Mouse (Mus musculus) limb, embryonic 11.5 days (tissue): ENCODE data around the gene Sptbn2. TPM values are rescaled to one million over a fixed set of nuclear protein-coding genes. Genes with fewer than 3 reads are reported as not detected.

Source experiments
- ATAC-seq: fragments of 200-750 bp; cut with Nextera tagmentation; 2 replicates; pipeline ENCODE4 v1.8.0; 2017; ENCODE audit warnings: low read depth; ENCODE audit not compliant: insufficient number of reproducible peaks, low FRiP score, low TSS enrichment
- DNase-seq: peaks from one replicate; pipeline ENCODE4 v3.0.0-alpha.2; 2015; ENCODE audit warnings: low spot score
- H3K27ac ChIP-seq: fragments of 300-500 bp; sonication (generic); replicated peaks from 2 replicates; pipeline ENCODE4 v1.5.1; 2014; ENCODE audit warnings: low read depth, mild to moderate bottlenecking, low read length
- H3K27me3 ChIP-seq: fragments of 300-500 bp; sonication (generic); 2 replicates; pipeline ENCODE4 v1.6.1; 2014; ENCODE audit warnings: mild to moderate bottlenecking, low read length, mixed read lengths; ENCODE audit not compliant: control insufficient read depth, insufficient read depth
- H3K36me3 ChIP-seq: fragments of 300-500 bp; sonication (generic); 2 replicates; pipeline ENCODE4 v1.6.1; 2014; ENCODE audit warnings: mild to moderate bottlenecking, low read length, moderate library complexity, mixed read lengths; ENCODE audit not compliant: control insufficient read depth, insufficient read depth
- H3K4me1 ChIP-seq: fragments of 300-500 bp; sonication (generic); 2 replicates; pipeline ENCODE4 v1.6.1; 2014; ENCODE audit warnings: low read length, mixed read lengths; ENCODE audit not compliant: control insufficient read depth, insufficient read depth
- H3K4me2 ChIP-seq: fragments of 300-500 bp; sonication (generic); 2 replicates; pipeline ENCODE4 v1.6.1; 2014; ENCODE audit warnings: low read depth, mild to moderate bottlenecking, moderate library complexity; ENCODE audit not compliant: severe bottlenecking
- H3K4me3 ChIP-seq: fragments of 300-500 bp; sonication (generic); 2 replicates; pipeline ENCODE4 v1.5.1; 2014; ENCODE audit warnings: low read depth, low read length
- H3K9ac ChIP-seq: fragments of 300-500 bp; sonication (generic); 2 replicates; pipeline ENCODE4 v1.6.1; 2014; ENCODE audit warnings: mild to moderate bottlenecking, low read length
- H3K9me3 ChIP-seq: fragments of 300-500 bp; sonication (generic); 2 replicates; pipeline ENCODE4 v1.6.1; 2016; ENCODE audit warnings: low read length; ENCODE audit not compliant: control insufficient read depth
- WGBS: fragments of 180-500 bp; shearing (Covaris S2); extraction: QIAGEN DNeasy Blood & Tissue Kit; methylation state at CpG from one replicate; pipeline ENCODE4 v1.1.7; 2014; 5-methylcytosine and 5-hydroxymethylcytosine counted together
- polyA plus RNA-seq: library from polyadenylated mRNA; unstranded; fragments of >200 nt; fragmentation: Nextera tagmentation; extraction: Ambion mirVana; gene quantifications from 2 replicates; pipeline ENCODE4 v1.2.1, GENCODE M21; 2014

Gene Sptbn2
- polyA plus RNA-seq, 1 experiment from 2014 or later, result 2.1 TPM

- Histone ChIP-seq H3K4me1 (no peaks in the 10 kb centered on the region), H3K9me3 (no peaks in the 10 kb centered on the region), H3K9ac (no peak overlapping the region), H3K4me2 (no peak overlapping the region), H3K27me3 (no peaks in the 10 kb centered on the region), H3K36me3 (peaks cover 23% of the 10 kb centered on the region), H3K27ac (no peak overlapping the region), H3K4me3 (no peak overlapping the region)
- ATAC-seq (no peak), DNase-seq (no peak)
- WGBS, result 94% methylated on average over 2 of the region's 2 CpGs
These were observed 86.9 kb downstream of the Sptbn2 start for GRCm38 (mm10) chr19:4797846-4798245.

DNA sequence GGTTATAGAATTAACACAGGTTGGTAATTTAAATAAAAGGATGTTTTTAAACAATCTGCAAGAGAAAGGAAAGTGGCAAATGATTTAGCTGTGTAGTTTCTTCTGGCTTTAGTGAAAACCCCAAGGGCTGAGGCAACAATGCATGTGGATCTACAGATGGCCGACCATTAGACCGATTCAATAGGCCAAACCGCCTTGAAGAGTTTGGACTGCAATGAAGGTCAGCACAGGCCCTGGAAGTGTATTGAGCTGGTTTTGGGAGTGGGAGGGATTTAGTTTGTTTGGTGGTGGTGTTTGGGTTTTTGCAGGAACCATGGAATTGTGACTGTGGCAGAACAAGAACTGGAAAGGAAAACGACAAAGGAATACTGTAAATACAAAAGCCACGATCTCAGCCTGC, 88.1 kb downstream of the Sptbn2 start:
- H3K27ac ChIP-seq, result no peak overlapping the region
- no peak overlapping the region for H3K9ac ChIP-seq
- no peaks in the 10 kb centered on the region for H3K9me3 ChIP-seq
- DNase-seq (no peak), ATAC-seq (no peak)
- peaks cover 31% of the 10 kb centered on the region for H3K36me3 ChIP-seq
- no peak overlapping the region for H3K4me2 ChIP-seq
- H3K4me1 ChIP-seq, result no peaks in the 10 kb centered on the region
- no peak overlapping the region for H3K4me3 ChIP-seq
- no peaks in the 10 kb centered on the region for H3K27me3 ChIP-seq
- WGBS, result 96% methylated on average over 5 of the region's 5 CpGs

Other genes with a start within 250 kb of the Sptbn2 start
- gene Syt12, start 233.7 kb upstream of the Sptbn2 start, polyA plus RNA-seq, result 0.09 and 0.49 TPM in 2 replicates
- not detected in 2 replicates for gene 2010003K11Rik, start 212.6 kb upstream of the Sptbn2 start, polyA plus RNA-seq
- 12.4 and 14.0 TPM in 2 replicates for gene Pcx, start 200.7 kb upstream of the Sptbn2 start, polyA plus RNA-seq
- 8.9 and 9.1 TPM in 2 replicates for gene Lrfn4, start 95.5 kb upstream of the Sptbn2 start, polyA plus RNA-seq
- 68.5 and 75.2 TPM in 2 replicates for gene Rce1, start 85.5 kb upstream of the Sptbn2 start, polyA plus RNA-seq
- 2.9 and 5.0 TPM in 2 replicates for gene Gm960, start 12.5 kb upstream of the Sptbn2 start, polyA plus RNA-seq
- 107 TPM in 2 replicates for gene Rbm4b, start 45.3 kb downstream of the Sptbn2 start, polyA plus RNA-seq
- gene Rbm4, start 82.7 kb downstream of the Sptbn2 start, polyA plus RNA-seq, result 105 and 109 TPM in 2 replicates
- gene Gm21992, start 100.4 kb downstream of the Sptbn2 start, polyA plus RNA-seq, result 27.6 and 31.8 TPM in 2 replicates
- gene Rbm14, start 100.5 kb downstream of the Sptbn2 start, polyA plus RNA-seq, result 119 and 122 TPM in 2 replicates
- 46.8 and 48.0 TPM in 2 replicates for gene Ccs, start 128.2 kb downstream of the Sptbn2 start, polyA plus RNA-seq
- not detected in 2 replicates for gene Ccdc87, start 128.2 kb downstream of the Sptbn2 start, polyA plus RNA-seq
- gene Ctsf, start 144.0 kb downstream of the Sptbn2 start, polyA plus RNA-seq, result 17.7 and 20.2 TPM in 2 replicates
- gene Actn3, start 166.7 kb downstream of the Sptbn2 start, polyA plus RNA-seq, result 5.1 and 5.2 TPM in 2 replicates
- 6.4 and 6.5 TPM in 2 replicates for gene Zdhhc24, start 167.5 kb downstream of the Sptbn2 start, polyA plus RNA-seq
- gene Bbs1, start 195.5 kb downstream of the Sptbn2 start, polyA plus RNA-seq, result 4.3 and 4.9 TPM in 2 replicates
- gene Dpp3, start 217.1 kb downstream of the Sptbn2 start, polyA plus RNA-seq, result 143 and 147 TPM in 2 replicates
- 1.6 and 1.9 TPM in 2 replicates for gene Peli3, start 232.0 kb downstream of the Sptbn2 start, polyA plus RNA-seq